9 mouse cellular contexts compared by ENCODE assay signal in genomic region chr17:27799771-27800584, GRCm38 (mm10). TPM values are rescaled to one million over a fixed set of nuclear protein-coding genes. Genes with fewer than 3 reads are reported as not detected.
DNase-seq lines count a peak whose midpoint lies in the region; ATAC-seq and TF ChIP-seq lines count a peak whose summit lies in the region.
"Had no signal": no experiment of that assay in that cellular context is flagged by ENCODE, and none has a peak within 500 bp of the region (broad histone marks: within the 10 kb centered on the region; RNA-seq: fewer than 3 reads in every experiment).

No protein-coding gene starts in this region.

- no peaks in the 10 kb centered on the region for H3K27me3 ChIP-seq in G1E (ENCODE audit: insufficient read depth, low read length)
- H3K27me3 ChIP-seq in forebrain, embryonic 15.5 days: no peaks in the 10 kb centered on the region
- H3K27me3 ChIP-seq in midbrain, embryonic 16.5 days (ENCODE audit: control insufficient read depth, insufficient read depth, low read depth, low read length): no peaks in the 10 kb centered on the region

- ATAC-seq in G1E (ENCODE audit: extremely low read depth, insufficient number of reproducible peaks, low FRiP score, poor library complexity, severe bottlenecking): peak; percentile 75
- ATAC-seq in forebrain, embryonic 15.5 days (replicated peaks): no peak
- no peak for ATAC-seq in midbrain, embryonic 16.5 days

- WGBS in forebrain, embryonic 15.5 days: 60% methylated on average over 16 of the region's 16 CpGs
- 46% methylated on average over 16 of the region's 16 CpGs for WGBS in midbrain, embryonic 16.5 days

- H3K4me3 ChIP-seq in G1E (ENCODE audit: low read depth, low read length): peak overlapping the region; percentile 46; the same call in 1 of the 2 replicates
- no peak overlapping the region for H3K4me3 ChIP-seq in forebrain, embryonic 15.5 days
- no peak overlapping the region for H3K4me3 ChIP-seq in midbrain, embryonic 16.5 days (ENCODE audit: low read depth, low read length)
- H3K4me3 ChIP-seq: erythroblast, embryonic 14.5 days had no signal

- no peak overlapping the region for H3K4me2 ChIP-seq in forebrain, embryonic 15.5 days (replicated peaks)
- H3K4me2 ChIP-seq in midbrain, embryonic 16.5 days (ENCODE audit: low read length): no peak overlapping the region

- no peak for TF ChIP-seq CTCF in G1E (IDR thresholded peaks at IDR 0.05; ENCODE audit: low read depth, low read length)

- H3K4me1 ChIP-seq in G1E (ENCODE audit: insufficient read depth, low read depth, low read length): peaks cover 65% of the 10 kb centered on the region
- peaks cover 34% of the 10 kb centered on the region for H3K4me1 ChIP-seq in forebrain, embryonic 15.5 days
- H3K4me1 ChIP-seq in midbrain, embryonic 16.5 days (ENCODE audit: control insufficient read depth, insufficient read depth, low read length): peaks cover 20% of the 10 kb centered on the region

- 0 out of 2 replicates have a peak, but pooled peaks cover 2% of the 10 kb centered on the region for H3K9me3 ChIP-seq in G1E (replicated peaks)
- H3K9me3 ChIP-seq in forebrain, embryonic 15.5 days: no peaks in the 10 kb centered on the region
- no peaks in the 10 kb centered on the region for H3K9me3 ChIP-seq in midbrain, embryonic 16.5 days (replicated peaks; ENCODE audit: control insufficient read depth, low read length, poor library complexity, severe bottlenecking)

- peaks cover 72% of the 10 kb centered on the region for H3K36me3 ChIP-seq in G1E (replicated peaks)
- no peaks in the 10 kb centered on the region for H3K36me3 ChIP-seq in forebrain, embryonic 15.5 days
- H3K36me3 ChIP-seq in midbrain, embryonic 16.5 days (ENCODE audit: control insufficient read depth, insufficient read depth, low read length): no peaks in the 10 kb centered on the region

- H3K27ac ChIP-seq in forebrain, embryonic 15.5 days (replicated peaks): peak overlapping the region; percentile 53
- H3K27ac ChIP-seq in midbrain, embryonic 16.5 days (ENCODE audit: low read length): peak overlapping the region; percentile 6

- H3K9ac ChIP-seq in forebrain, embryonic 15.5 days (replicated peaks): no peak overlapping the region
- 0 out of 2 replicates have a peak overlapping the region, but pooled peaks have one; percentile 21 for H3K9ac ChIP-seq in midbrain, embryonic 16.5 days (ENCODE audit: low read depth, low read length)

- DNase-seq in 3134 (ENCODE audit: extremely low read depth, insufficient read length, low spot score) (peak; percentile 49), G1E (ENCODE audit: low spot score) (peak; percentile 8)
- peak; percentile 67 to 70 for DNase-seq in kidney, postnatal 36 days
- no peak for DNase-seq in ovary, postnatal 36 days (ENCODE audit: low spot score)
- DNase-seq in cerebellum, adult 11 months: no peak
- no peak for DNase-seq in layer of hippocampus, adult 18-20 months (ENCODE audit: low spot score in 2 of 2)

RNA-seq across cellular contexts. Expression of gene D17Wsu92e, which starts 20.5 kb away (rescaled TPM):
- total RNA-seq in G1E (2014; fragmentation: Nextera tagmentation) (84.4 and 87.4 TPM in 2 replicates), G1E (2017) (61.6 and 65.3 TPM in 2 replicates)
- polyA plus RNA-seq in G1E (2012): 58.6 and 60.2 TPM in 2 replicates
- polyA plus RNA-seq in forebrain, embryonic 15.5 days (2015; fragmentation: Nextera tagmentation; extraction: Ambion mirVana): 10.6 and 10.8 TPM in 2 replicates
- polyA plus RNA-seq in midbrain, embryonic 16.5 days (2015; fragmentation: Nextera tagmentation; extraction: Ambion mirVana): 8.5 and 9.4 TPM in 2 replicates
- 100 to 1,000 TPM; 199 TPM for total RNA-seq in layer of hippocampus, adult 18-20 months (2021)

RNA-seq across cellular contexts. Expression of gene Snrpc, which starts 38.0 kb away (rescaled TPM):
- total RNA-seq in G1E (2014; fragmentation: Nextera tagmentation): 121 and 158 TPM in 2 replicates
- 127 and 147 TPM in 2 replicates for total RNA-seq in G1E (2017)
- polyA plus RNA-seq in G1E (2012): 575 and 747 TPM in 2 replicates
- 299 and 322 TPM in 2 replicates for polyA plus RNA-seq in forebrain, embryonic 15.5 days (2015; fragmentation: Nextera tagmentation; extraction: Ambion mirVana)
- polyA plus RNA-seq in midbrain, embryonic 16.5 days (2015; fragmentation: Nextera tagmentation; extraction: Ambion mirVana): 193 and 197 TPM in 2 replicates
- total RNA-seq in layer of hippocampus, adult 18-20 months (2021): 10 to 100 TPM; 44.8 to 51.7 TPM

RNA-seq across cellular contexts. Expression of gene Uhrf1bp1, which starts 56.3 kb away (rescaled TPM):
- 18.5 and 21.0 TPM in 2 replicates for total RNA-seq in G1E (2014; fragmentation: Nextera tagmentation)
- 8.5 and 9.8 TPM in 2 replicates for total RNA-seq in G1E (2017)
- polyA plus RNA-seq in G1E (2012): 21.3 and 31.5 TPM in 2 replicates
- 5.2 and 5.3 TPM in 2 replicates for polyA plus RNA-seq in forebrain, embryonic 15.5 days (2015; fragmentation: Nextera tagmentation; extraction: Ambion mirVana)
- polyA plus RNA-seq in midbrain, embryonic 16.5 days (2015; fragmentation: Nextera tagmentation; extraction: Ambion mirVana): 6.0 and 6.5 TPM in 2 replicates
- total RNA-seq in layer of hippocampus, adult 18-20 months (2021): 10 to 100 TPM; 13.7 to 14.5 TPM

Comparison
In these comparisons a context has a peak if more than half of its experiments do, and no peak if none do; other contexts are left out.
1. DNase-seq: peak in 3134 (single experiment), G1E (single experiment) and kidney, postnatal 36 days (2 of 2); none in ovary, postnatal 36 days (single experiment), cerebellum, adult 11 months (single experiment) and layer of hippocampus, adult 18-20 months (0 of 2).